Mouse (Mus musculus) monocyte, adult 2 months (primary cell): ENCODE data around the gene Rhbdd3.

Experiments
- DNase-seq, 2 experiments: peaks; one replicate each; pipeline ENCODE4 v3.0.0; 2022; ENCODE audit warnings: low spot score in 2 of 2, low read depth in 1 of 2

The Rhbdd3 gene

DNA sequence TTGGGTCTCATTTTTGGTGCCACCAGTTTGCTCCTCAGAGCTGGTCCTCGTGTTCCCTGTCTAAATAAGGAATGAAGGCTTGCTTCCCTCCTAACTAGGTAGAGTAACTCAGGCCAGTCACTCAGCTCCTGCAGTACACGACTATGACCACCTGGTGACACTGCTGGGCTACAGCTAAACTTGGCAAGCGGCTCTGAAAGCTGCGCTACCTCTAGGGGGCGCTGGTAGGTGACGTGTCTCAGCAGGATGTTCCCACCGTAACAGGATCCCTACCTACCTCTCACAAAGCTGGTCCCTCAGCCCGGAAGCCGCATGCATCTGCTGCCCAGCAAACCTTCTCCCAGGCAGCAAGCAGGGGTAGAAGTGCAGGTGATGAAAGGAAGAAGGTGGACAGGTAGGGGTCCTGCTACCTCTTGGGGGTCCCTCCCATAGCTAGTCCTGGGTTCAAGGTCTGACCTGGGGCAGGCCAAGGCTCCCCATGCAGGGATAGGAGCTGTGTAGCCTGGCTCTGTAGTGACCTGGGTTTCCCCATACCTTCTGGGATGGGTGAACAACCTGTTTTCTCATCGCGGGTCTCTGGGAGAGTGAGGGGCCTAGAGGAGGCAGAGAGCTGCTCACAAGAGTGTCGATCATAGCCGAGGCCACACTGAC, 16.3 kb downstream of the Rhbdd3 start:
- peak; percentile 58 to 83 for DNase-seq

GRCm38 (mm10) chr11:5125713-5126112, 27.0 kb downstream of the Rhbdd3 start:
- DNase-seq: no peak

- no peak for DNase-seq
Measured at GRCm38 (mm10) chr11:5129035-5129480, 30.3 kb downstream of the Rhbdd3 start.

GRCm38 (mm10) chr11:5130111-5130665, 31.5 kb downstream of the Rhbdd3 start:
- no peak for DNase-seq

- no peak for DNase-seq
Measured at GRCm38 (mm10) chr11:5132751-5133150, 34.0 kb downstream of the Rhbdd3 start.

DNA sequence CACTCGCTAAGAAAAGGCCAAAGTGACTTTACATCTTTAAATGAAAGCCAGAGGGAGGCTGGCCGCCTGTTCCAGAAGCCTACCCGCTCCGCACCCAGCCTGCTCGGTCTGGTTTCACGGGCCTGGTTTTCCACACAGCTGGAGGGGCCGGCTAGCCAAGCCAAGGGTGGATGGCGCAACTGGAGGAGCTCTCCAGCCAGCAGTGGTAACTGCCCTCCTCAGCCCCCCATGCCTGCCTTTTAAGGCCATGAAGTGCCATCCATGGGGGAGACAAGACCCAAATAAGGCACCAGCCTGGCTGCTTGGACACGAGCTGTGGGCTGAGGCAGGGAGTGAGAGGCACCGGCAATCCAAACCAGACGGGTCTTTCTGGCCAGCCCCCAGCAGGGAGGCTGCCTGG, 37.2 kb downstream of the Rhbdd3 start:
- no peak for DNase-seq

- DNase-seq: no peak
Measured at GRCm38 (mm10) chr11:5138642-5139041, 39.9 kb downstream of the Rhbdd3 start.

- DNase-seq: no peak
Measured at GRCm38 (mm10) chr11:5139372-5139771, 40.6 kb downstream of the Rhbdd3 start.

GRCm38 (mm10) chr11:5140619-5141018, 41.9 kb downstream of the Rhbdd3 start:
- DNase-seq: no peak

GRCm38 (mm10) chr11:5141252-5141651, 42.5 kb downstream of the Rhbdd3 start:
- DNase-seq: no peak

DNA sequence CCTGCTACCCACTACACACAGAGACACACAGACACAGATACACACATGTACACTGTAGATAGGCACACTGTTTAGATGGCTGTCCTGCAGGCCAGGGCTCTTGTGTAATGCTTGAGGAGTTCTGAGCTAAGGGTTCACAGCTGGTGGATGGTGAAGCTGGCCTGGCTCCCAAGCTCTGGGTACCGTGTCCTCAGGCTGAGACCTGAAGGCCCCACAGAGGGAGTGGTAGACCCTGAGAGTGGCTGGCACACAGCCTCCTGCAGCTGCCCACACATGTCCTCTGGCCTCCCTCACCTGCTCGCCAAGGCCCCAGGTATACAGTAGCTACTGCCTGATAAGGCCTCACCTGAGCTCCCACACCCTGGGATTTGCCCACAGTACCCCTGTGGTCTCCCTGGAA, 43.2 kb downstream of the Rhbdd3 start:
- DNase-seq: no peak

DNA sequence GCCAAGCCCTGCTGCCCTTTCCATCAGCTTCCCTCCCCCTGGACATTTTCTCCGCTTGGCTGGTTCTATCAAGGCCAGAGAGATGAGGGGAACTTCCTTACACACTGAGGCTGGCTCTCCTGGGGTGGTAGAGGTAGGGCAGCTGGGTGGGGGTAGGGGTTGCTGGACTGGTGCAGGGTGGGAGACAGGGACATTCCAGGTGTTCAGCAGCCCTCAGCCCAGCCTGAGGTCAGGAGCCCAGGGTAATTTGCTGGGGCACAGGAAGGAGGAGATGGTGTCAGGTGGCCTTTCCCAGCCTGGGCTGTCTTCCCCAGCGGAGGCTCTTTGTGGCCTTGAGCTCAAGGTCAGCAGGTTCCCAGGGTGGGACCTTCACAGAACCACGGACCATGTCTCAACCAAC, 46.9 kb downstream of the Rhbdd3 start:
- DNase-seq: no peak

DNA sequence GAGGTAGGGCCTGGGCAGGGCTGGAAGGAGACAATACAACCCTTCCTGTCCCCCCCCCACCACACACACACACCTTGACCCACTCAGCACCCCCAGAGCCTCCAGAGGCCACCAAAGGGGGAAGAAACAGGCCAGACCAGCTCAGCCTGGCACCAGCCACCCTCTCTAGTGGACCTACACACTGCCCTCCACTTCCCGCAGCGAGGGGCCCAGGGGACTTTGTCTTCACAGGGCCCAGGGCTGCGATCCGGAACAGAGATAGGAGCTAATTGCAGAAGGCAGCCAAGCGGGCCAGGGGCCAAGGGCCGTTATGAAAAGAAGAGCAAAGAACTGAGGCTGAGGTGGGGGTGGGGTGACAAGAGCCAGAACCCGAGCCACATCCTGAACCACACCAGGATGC, 50.5 kb downstream of the Rhbdd3 start:
- no peak for DNase-seq

DNA sequence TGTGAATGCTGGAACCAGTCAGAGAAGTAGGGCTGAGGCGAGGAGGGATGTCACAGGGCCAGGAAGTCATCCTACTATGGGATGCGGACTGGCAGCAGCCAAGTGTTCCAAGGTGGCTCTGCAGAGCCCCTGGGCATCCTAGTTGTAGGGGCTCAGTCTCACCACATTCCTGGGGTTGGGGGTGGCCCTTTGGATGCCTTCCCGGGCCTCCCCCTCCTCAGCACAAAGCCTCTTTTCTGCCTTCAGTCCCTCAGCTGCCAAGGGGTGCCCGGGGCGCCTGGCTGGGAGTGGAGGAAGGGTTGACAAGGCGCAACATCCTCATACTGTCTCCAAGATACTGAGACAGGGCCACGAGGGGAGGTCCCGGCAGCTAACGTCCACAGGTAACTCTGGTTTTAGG, 51.2 kb downstream of the Rhbdd3 start:
- no peak for DNase-seq

- peak in 1 of 2 experiments; percentile 9 for DNase-seq
Measured at GRCm38 (mm10) chr11:5150416-5151246, 51.9 kb downstream of the Rhbdd3 start.

DNA sequence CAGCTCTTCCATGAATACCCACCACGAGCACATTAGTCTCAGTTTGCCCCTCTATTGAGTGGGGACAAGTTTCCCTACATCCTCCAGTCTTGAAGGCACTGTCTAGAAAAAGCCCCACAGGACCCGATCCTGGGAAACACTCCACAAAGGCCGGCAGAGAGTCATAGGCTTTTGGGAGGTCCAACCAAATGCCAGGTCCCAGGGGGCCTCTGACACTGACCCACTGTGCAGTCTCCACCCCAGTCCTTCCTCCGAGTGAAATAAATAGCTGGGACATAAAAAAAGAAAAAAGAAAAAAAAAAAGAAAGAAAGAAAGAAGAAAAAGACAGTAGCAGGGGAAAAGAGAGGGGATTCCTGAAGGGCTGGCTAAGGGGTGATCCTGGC, 52.5 kb downstream of the Rhbdd3 start:
- DNase-seq: no peak

- DNase-seq: no peak
Measured at GRCm38 (mm10) chr11:5151680-5152337, 53.1 kb downstream of the Rhbdd3 start, which contains the start of gene Emid1. Gene Emid1, minus strand, starts transcription at chr11:5152257.

GRCm38 (mm10) chr11:5154961-5155805, 56.5 kb downstream of the Rhbdd3 start:
- no peak for DNase-seq
